Mouse (Mus musculus) NIH3T3 (cell line): ENCODE measurements at regions not wholly inside any gene's neighbourhood (a gene's known extent, or its start where the extent isn't known, plus 50 kb on each side); places are given as distances from the start of the nearest gene placed in this dataset.
"Not testable (repeated sequence)": the region's sequence is repeated elsewhere in the genome, so short reads cannot be mapped to it uniquely, and the experiment has no call there.

ENCODE experiments used
- DNase-seq: peaks from one replicate; pipeline ENCODE4 v3.0.0-alpha.2; 2012; ENCODE audit warnings: low read depth

DNA sequence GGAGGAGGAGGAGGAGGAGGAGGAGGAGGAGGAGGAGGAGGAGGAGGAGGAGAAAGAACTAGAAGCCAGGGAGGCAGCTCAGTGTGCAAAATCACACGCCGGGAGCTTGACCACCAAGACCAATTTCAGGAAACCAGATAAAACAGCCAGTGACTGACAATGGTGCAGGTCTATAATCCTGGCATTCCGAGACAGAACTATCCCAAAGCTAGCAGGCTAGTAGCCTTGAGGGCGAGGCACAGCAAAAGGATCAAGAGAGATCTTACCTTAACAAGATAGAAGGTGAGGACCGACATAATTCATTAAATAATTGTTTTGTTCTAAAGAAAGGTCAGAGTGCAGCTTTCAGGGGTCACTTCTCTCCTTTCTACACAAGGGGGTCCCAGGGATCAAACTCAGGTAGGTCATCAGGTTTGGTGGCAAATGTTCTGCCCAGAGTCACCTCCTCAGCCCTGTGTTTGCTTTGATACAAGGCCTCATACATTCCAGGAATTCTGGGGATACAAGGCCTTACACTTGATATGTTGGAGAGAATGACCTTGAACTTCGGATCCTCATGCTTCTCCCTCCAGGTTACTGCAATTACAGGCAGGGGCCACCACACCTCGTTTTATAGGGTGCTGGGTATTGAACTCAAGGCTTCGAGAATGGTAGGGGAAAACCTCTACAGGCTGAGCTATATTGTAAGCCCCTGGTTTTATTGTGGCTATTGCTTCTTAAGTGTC lies 54.2 kb upstream of the Jarid2 start:
- DNase-seq, result no peak

DNA sequence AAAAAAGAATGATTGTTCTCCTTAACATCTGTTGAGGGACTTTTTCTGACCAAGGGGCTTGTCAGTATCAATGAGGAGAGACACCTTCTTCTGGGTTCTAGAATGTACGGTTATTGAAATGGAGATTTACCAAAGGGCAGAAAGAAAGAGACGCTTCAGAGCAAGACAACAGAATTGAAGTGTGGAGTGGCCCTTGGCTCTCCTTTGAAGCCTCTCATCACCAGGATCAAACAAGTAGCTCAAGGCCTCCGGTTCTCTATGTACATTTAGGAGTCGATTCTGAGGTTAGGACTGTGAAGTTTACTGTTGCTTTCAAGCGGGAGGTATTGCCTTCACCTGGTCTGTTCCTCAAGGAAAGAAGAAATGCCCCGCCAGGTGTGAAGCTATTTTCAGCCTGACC lies 53.2 kb upstream of the Jarid2 start:
- no peak for DNase-seq

DNA sequence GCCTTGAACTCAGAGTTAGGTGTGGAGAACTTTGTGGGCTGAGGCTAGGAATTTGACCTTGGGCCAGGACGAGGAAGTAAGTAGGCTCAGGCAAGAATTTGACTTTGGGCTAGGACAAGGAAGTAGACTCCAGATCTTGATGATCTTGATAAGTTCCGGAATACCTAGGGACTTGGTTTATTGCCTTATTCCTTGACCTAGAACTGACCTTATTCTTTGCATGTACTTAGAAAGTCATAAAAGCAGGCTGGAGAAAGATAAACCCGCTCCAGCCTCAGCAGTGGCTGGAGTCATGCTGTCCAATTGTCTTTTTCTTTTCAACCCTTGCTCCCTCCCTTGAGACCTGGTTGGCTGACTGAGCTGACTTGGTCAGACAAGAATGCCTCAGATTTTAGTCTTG lies 51.2 kb upstream of the Jarid2 start:
- no peak for DNase-seq

DNA sequence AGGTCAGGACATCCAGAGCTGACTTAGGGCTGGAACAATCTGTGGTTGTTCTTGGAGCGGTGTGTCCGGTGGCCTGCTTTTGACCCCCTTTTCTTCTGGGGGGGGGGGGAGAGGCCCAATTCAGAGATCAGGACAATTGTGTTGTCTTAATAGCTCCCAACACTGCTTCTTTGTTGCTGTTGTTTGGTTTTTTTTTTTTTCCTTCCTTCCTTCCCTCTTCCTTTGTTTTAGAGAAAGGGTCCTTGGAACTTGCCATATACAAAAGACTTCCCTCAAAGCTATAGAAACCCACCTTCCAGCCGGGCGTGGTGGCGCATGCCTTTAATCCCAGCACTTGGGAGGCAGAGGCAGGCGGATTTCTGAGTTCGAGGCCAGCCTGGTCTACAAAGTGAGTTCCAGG lies 49.8 kb upstream of the Jarid2 start:
- DNase-seq, result not testable (repeated sequence)
